Mouse (Mus musculus) neural tube, embryonic 14.5 days (tissue): Measurements from ENCODE around the gene Gpr35. TPM values are rescaled to one million over a fixed set of nuclear protein-coding genes. Genes with fewer than 3 reads are reported as not detected.

Source experiments
- ATAC-seq: fragments of 200-750 bp; cut with Nextera tagmentation; 2 replicates; pipeline ENCODE4 v1.8.0; 2017; ENCODE audit warnings: low read depth, mild to moderate bottlenecking, moderate TSS enrichment, moderate library complexity
- H3K27ac ChIP-seq: fragments of 300-500 bp; sonication (generic); 2 replicates; pipeline ENCODE4 v1.5.1; 2014; ENCODE audit warnings: low read depth, mild to moderate bottlenecking, control low read depth, low read length, moderate library complexity, mixed read lengths
- H3K27me3 ChIP-seq: fragments of 300-500 bp; sonication (generic); 2 replicates; pipeline ENCODE4 v1.6.1; 2014; ENCODE audit warnings: low read length; ENCODE audit not compliant: control insufficient read depth, insufficient read depth
- H3K36me3 ChIP-seq: fragments of 300-500 bp; sonication (generic); 2 replicates; pipeline ENCODE4 v1.6.1; 2014; ENCODE audit warnings: low read length, mixed read lengths; ENCODE audit not compliant: control insufficient read depth, insufficient read depth
- H3K4me1 ChIP-seq: fragments of 300-500 bp; sonication (generic); 2 replicates; pipeline ENCODE4 v1.6.1; 2014; ENCODE audit warnings: low read length; ENCODE audit not compliant: control insufficient read depth, insufficient read depth
- H3K4me2 ChIP-seq: fragments of 300-500 bp; sonication (generic); 2 replicates; pipeline ENCODE4 v1.6.1; 2014; ENCODE audit warnings: mild to moderate bottlenecking, low read depth, low read length, control low read depth
- H3K4me3 ChIP-seq: fragments of 300-500 bp; sonication (generic); 2 replicates; pipeline ENCODE4 v1.5.1; 2014; ENCODE audit warnings: low read depth, low read length, control low read depth, mixed read lengths
- H3K9ac ChIP-seq: fragments of 300-500 bp; sonication (generic); replicated peaks from 2 replicates; pipeline ENCODE4 v1.6.1; 2014; ENCODE audit warnings: low read depth, mild to moderate bottlenecking, control low read depth, low read length, mixed read lengths
- H3K9me3 ChIP-seq: fragments of 300-500 bp; sonication (generic); 2 replicates; pipeline ENCODE4 v1.6.1; 2016; ENCODE audit warnings: low read length; ENCODE audit not compliant: control insufficient read depth
- WGBS: fragments of 180-500 bp; shearing (Covaris S2); extraction: QIAGEN DNeasy Blood & Tissue Kit; methylation state at CpG from one replicate; pipeline ENCODE4 v1.1.7; 2014; 5-methylcytosine and 5-hydroxymethylcytosine counted together
- polyA plus RNA-seq: library from polyadenylated mRNA; unstranded; fragments of >200 nt; fragmentation: Nextera tagmentation; extraction: Ambion mirVana; gene quantifications from 2 replicates; pipeline ENCODE4 v1.2.1, GENCODE M21; 2014

The Gpr35 gene
- polyA plus RNA-seq, 1 experiment from 2014 or later = 0.44 TPM

DNA sequence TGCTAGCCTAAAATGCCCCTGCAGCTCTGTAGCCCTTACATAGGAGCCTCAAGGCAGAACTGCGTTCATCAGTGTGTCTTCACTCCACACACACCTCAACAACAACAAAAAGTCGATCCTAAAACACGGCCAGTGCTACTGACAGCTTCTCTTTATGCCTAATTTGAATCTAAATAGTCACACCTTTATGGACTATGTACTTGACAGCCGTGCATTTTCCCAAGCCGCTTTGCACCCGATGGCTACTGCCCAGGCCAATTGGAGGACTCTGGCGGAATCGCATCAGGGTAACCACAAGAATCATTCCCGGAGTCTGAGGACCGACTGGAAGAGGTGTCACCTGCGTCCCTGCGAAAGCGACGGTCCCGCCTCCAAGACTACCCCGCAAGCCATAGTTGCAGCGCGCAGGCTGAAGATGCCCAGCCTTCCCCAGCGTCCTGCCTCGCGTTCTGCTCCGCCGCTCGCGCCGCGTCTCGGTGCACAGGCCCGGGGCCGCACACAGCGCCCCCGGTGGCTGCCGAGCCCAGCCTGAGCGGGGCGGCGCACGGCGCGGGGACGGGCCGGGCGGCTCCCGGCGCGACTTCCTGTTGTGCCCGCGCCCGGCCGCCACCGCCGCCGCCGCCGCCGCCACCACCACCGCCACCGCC is 40.3 kb upstream of the Gpr35 start, which contains the start of gene Rnpepl1:
TSS of gene Rnpepl1 (plus strand) at position 545 of the 647 bp plus-strand sequence.
- Histone ChIP-seq H3K9me3 (no peaks in the 10 kb centered on the region), H3K4me2 (peak within 1 kb of the TSS; percentile 98), H3K36me3 (peaks cover 13% of the 10 kb centered on the region), H3K9ac (peak within 1 kb of the TSS; percentile 94), H3K4me3 (peak within 1 kb of the TSS; percentile 86), H3K27ac (peak within 1 kb of the TSS; percentile 93), H3K27me3 (no peaks in the 10 kb centered on the region), H3K4me1 (peaks cover 37% of the 10 kb centered on the region)
- under 1% methylated on average over 43 of the region's 57 CpGs for WGBS
- ATAC-seq = peak; percentile 82

DNA sequence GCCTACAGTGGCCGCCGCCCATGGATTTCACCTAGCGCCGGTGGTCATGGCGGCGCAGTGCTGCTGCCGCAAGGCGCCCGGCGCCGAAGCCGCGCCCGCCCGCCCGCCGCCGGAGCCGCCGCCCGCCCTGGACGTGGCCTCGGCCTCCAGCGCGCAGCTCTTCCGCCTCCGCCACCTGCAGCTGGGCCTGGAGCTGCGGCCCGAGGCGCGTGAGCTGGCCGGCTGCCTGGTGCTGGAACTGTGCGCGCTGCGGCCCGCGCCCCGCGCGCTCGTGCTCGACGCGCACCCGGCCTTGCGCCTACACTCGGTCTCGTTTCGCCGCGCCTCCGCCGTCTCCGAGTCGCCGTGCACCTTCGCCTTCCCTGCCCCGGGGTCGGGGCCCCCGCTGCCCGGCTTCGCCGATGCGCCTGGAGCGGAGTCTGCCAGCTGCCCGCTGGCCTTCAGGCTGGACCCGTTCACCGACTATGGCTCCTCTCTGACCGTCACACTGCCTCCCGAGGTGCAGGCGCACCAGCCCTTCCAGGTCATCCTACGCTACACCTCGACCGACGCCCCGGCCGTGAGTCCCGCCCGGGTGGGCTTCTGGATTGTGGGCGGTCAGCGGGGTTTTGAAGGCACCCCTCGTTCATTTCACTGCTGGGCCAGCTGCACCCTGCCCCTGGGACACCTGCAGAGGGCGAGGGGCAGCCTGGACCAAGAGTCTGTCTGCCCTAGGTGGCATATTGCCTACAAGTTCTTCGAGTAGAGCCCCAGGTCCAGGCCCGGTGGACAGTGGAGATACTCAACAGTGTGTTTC is 39.5 kb upstream of the Gpr35 start:
- Histone ChIP-seq H3K9ac (peak overlapping the region; percentile 94), H3K4me3 (peak overlapping the region; percentile 86), H3K36me3 (peaks cover 20% of the 10 kb centered on the region), H3K27me3 (no peaks in the 10 kb centered on the region), H3K4me2 (peak overlapping the region; percentile 98), H3K9me3 (no peaks in the 10 kb centered on the region), H3K27ac (peak overlapping the region; percentile 93), H3K4me1 (peaks cover 37% of the 10 kb centered on the region)
- WGBS = under 1% methylated on average over 65 of the region's 85 CpGs
- ATAC-seq = peak; percentile 35

DNA sequence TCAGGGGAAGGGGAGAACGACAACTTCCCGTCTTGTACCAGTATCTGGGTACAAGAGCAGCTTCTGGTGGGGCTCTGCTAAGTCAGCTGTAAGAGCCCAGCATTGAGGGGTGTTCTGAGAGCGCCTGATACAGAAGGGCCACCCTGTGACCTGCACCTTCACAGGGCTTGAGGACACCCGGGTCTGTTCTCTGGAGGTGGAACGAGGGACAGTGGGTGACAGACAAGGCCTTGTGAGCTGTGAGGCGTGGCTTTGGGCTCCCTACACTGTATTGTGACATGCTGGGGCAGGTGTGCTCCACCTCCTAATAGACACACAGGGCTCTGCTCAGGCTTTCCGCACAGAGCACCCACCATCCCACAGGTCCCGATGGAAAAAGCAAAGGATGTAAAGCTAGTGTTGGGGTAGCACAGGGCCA is 38.9 kb upstream of the Gpr35 start:
- no peak for ATAC-seq
- Histone ChIP-seq H3K4me2 (peak overlapping the region; percentile 98), H3K36me3 (peaks cover 26% of the 10 kb centered on the region), H3K27ac (peak overlapping the region; percentile 93), H3K9ac (peak overlapping the region; percentile 94), H3K4me1 (peaks cover 35% of the 10 kb centered on the region), H3K4me3 (peak overlapping the region; percentile 86), H3K9me3 (no peaks in the 10 kb centered on the region), H3K27me3 (no peaks in the 10 kb centered on the region)
- WGBS = 39% methylated on average over 8 of the region's 8 CpGs

DNA sequence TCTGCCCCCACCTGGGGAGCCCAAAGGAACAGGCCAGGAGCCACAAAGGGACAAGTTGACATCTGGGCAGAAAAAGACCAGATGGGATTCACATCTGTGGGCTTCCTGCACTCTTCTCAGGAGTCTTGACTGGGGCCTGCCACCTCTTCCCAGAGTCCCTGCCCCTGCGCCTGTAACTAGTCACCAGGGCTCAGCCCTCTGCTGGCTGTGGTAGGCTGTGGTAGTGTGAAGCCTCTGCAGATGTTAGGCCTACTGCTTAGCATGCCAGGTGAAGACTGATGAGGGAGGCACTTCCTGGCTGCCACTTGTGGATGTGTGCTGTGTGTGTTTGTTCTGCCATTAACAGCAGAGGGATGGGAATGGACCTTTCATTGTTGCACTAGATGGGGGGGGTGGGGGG is 38.4 kb upstream of the Gpr35 start:
- no peaks in the 10 kb centered on the region for H3K27me3 ChIP-seq
- H3K27ac ChIP-seq = no peak overlapping the region
- peaks cover 31% of the 10 kb centered on the region for H3K36me3 ChIP-seq
- peak overlapping the region; percentile 98 for H3K4me2 ChIP-seq
- no peak for ATAC-seq
- H3K9me3 ChIP-seq = no peaks in the 10 kb centered on the region
- peak overlapping the region; percentile 86 for H3K4me3 ChIP-seq
- 71% methylated on average over 1 of the region's 1 CpGs for WGBS
- H3K9ac ChIP-seq = peak overlapping the region; percentile 94; the same call in 1 of the 2 replicates
- peaks cover 35% of the 10 kb centered on the region for H3K4me1 ChIP-seq

DNA sequence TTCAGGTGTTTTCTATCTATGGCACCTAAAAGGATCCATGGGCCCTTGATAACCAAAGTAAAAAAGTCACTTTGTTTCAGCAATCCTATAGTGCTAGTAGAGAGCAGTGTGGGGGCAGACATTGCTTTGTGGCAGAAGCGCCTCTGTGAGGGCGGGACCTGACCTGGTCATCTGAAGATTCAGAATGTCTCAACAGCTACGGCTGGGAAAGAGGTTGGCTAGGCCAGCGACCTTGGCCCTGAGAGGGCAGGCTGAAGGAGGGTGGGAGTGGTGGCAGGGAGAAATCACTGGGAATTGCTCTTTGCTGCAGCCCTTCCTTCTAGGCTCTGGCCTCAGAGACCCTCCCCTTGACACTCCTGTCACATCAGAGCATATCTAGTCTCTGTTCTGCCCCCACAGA is 36.4 kb upstream of the Gpr35 start:
- WGBS = 80% methylated on average over 4 of the region's 4 CpGs
- no peaks in the 10 kb centered on the region for H3K27me3 ChIP-seq
- H3K4me2 ChIP-seq = no peak overlapping the region
- no peak overlapping the region for H3K9ac ChIP-seq
- H3K4me3 ChIP-seq = no peak overlapping the region
- no peaks in the 10 kb centered on the region for H3K9me3 ChIP-seq
- peaks cover 51% of the 10 kb centered on the region for H3K36me3 ChIP-seq
- H3K4me1 ChIP-seq = peaks cover 27% of the 10 kb centered on the region
- H3K27ac ChIP-seq = no peak overlapping the region
- ATAC-seq = no peak

DNA sequence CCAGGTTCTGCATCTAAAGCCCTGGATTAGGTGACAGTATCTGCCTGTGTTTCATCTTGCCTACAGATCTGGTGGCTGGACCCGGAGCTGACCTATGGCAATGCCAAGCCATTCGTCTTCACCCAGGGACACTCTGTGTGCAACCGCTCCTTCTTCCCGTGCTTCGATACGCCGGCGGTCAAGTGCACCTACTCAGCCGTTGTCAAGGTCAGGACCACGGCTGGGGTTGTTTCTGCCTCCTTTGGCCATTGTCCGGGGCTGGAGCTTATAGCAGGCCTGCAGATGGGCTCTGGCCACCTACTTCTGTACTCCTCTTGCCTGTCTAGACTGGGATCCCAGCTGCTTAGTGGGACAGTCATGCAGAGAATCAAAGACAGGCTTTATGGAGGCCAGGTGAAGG is 35.7 kb upstream of the Gpr35 start:
- no peak overlapping the region for H3K4me2 ChIP-seq
- H3K27me3 ChIP-seq = no peaks in the 10 kb centered on the region
- H3K4me1 ChIP-seq = peaks cover 21% of the 10 kb centered on the region
- no peak overlapping the region for H3K27ac ChIP-seq
- no peaks in the 10 kb centered on the region for H3K9me3 ChIP-seq
- H3K9ac ChIP-seq = no peak overlapping the region
- ATAC-seq = no peak
- WGBS = 94% methylated on average over 11 of the region's 11 CpGs
- peaks cover 58% of the 10 kb centered on the region for H3K36me3 ChIP-seq
- no peak overlapping the region for H3K4me3 ChIP-seq

DNA sequence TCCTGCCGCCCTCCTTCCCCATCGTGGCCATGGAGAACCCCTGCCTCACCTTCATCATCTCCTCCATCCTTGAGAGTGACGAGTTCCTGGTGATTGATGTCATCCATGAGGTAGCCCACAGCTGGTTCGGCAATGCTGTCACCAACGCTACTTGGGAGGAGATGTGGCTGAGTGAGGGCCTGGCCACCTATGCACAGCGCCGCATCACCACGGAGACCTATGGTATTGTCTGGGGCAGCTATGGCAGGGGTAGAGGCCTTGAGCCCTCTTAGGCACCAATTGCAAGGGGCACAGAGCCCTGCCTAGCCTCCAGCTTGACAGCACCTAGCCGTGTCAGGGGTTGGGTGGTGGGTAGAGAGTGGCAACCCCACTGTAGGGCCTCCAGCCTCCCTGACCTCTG is 33.9 kb upstream of the Gpr35 start:
- no peak overlapping the region for H3K27ac ChIP-seq
- H3K9me3 ChIP-seq = no peaks in the 10 kb centered on the region
- peaks cover 71% of the 10 kb centered on the region for H3K36me3 ChIP-seq
- no peaks in the 10 kb centered on the region for H3K27me3 ChIP-seq
- peaks cover 14% of the 10 kb centered on the region for H3K4me1 ChIP-seq
- H3K4me3 ChIP-seq = no peak overlapping the region
- no peak for ATAC-seq
- H3K9ac ChIP-seq = no peak overlapping the region
- H3K4me2 ChIP-seq = no peak overlapping the region
- 94% methylated on average over 9 of the region's 9 CpGs for WGBS

DNA sequence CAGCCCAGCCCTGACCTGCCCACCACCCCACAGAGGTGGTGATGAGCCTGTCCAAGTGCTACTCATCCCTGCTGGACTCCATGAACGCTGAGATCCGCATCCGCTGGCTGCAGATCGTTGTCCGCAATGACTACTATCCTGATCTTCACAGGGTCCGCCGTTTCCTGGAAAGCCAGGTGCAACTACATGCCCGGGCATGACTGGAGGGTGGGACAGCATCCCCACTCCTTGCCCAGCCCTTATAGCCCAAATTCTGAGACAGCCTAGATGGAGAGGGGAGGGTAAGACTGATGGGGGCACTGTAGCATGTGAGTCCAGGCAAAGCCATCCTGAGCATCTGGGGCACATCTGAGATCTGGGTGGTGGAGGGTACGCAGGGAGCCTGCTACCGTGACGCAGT is 31.5 kb upstream of the Gpr35 start:
- H3K36me3 ChIP-seq = peaks cover 66% of the 10 kb centered on the region
- 97% methylated on average over 11 of the region's 11 CpGs for WGBS

DNA sequence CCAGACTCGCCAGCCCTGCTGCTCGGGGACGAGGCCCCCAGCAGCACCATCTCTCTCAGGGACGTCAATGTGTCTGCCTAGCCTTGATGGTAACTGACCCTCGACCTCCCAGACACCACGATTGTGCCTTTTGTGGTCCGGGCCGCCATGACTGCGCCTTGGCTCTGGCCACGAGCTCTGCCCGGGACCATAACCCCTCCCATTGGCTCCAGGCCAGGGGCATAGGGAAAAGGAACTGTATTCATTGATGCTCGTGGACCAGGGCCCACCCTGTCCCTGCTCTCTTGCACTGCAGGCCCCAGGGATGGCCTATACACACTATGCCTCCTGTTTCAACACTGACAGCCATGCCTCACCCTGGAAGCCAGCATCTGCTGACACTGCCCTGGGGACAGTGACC is 30.9 kb upstream of the Gpr35 start:
- no peaks in the 10 kb centered on the region for H3K9me3 ChIP-seq
- ATAC-seq = peak; percentile 39; the same call in 1 of the 2 replicates
- no peak overlapping the region for H3K4me2 ChIP-seq
- no peaks in the 10 kb centered on the region for H3K4me1 ChIP-seq
- WGBS = 81% methylated on average over 12 of the region's 12 CpGs
- H3K4me3 ChIP-seq = no peak overlapping the region
- H3K36me3 ChIP-seq = peaks cover 64% of the 10 kb centered on the region
- H3K27ac ChIP-seq = no peak overlapping the region
- no peak overlapping the region for H3K9ac ChIP-seq
- H3K27me3 ChIP-seq = no peaks in the 10 kb centered on the region

More for the DNA sequence above, 31.5 kb upstream of the Gpr35 start:
- no peaks in the 10 kb centered on the region for H3K9me3 ChIP-seq
- no peak overlapping the region for H3K9ac ChIP-seq
- H3K27ac ChIP-seq = no peak overlapping the region
- H3K4me2 ChIP-seq = no peak overlapping the region
- H3K4me1 ChIP-seq = no peaks in the 10 kb centered on the region
- ATAC-seq = no peak
- no peaks in the 10 kb centered on the region for H3K27me3 ChIP-seq
- H3K4me3 ChIP-seq = no peak overlapping the region
